Mouse (Mus musculus): ENCODE measurements at regions not wholly inside any gene's neighbourhood (a gene's known extent, or its start where the extent isn't known, plus 50 kb on each side); places are given as distances from the start of the nearest gene placed in this dataset.

DNA sequence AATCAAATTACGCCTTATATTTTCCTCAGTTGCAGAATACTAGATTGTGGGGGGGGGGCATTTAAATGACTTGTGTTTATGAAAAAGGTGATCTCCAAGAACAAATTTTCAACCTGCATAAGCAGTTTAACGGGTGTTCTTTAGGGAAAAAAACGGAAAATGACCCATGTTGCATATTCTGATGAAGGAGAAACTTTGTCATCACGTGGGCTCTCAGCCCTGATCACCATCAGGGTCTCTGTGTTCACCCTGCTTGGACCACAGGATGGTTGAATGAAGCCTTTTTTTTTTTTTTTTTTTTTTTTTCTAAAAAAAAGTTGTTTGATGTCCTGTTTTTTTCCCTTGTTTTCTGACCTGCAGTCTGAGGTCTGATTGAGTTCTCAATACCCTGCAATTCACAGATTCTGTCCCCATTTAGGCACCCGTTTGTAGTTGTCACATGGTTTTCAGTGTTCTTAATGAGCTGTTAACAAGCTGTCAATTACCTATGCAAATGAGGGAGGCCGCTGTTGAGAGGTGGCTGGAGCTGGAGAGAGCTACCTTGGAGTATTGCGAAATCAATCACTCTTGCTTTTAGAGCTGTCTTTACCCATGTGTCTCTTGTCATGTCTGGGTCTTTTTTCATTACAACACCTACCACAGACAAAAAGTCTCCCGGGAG lies 525.7 kb downstream of the Vrk1 start:
- WGBS (ENCODE audit: insufficient replicate concordance): 22% methylated on average over 8 of the region's 8 CpGs

DNA sequence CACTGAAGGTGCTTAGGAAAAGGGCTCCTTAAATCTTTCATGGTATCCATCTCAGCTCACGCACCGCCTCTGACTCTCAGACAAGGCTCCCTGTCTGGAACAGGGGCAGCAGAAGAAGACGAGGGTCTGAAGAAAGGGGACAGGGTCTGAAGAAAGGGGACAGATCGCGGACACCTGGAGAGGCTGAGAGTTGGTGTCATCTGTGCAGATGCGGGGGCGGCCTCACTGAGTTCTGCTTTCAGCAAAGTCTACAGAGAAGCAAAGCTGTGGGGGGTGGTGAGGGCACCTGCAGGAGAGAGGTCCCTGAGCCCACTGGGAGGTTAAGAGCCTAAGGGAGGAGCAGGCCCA lies 526.2 kb downstream of the Vrk1 start:
- H3K4me1 ChIP-seq (ENCODE audit: control insufficient read depth, low read depth, low read length): no peaks in the 10 kb centered on the region
- no peak overlapping the region for H3K4me2 ChIP-seq (ENCODE audit: low read depth, low read length)
- H3K9ac ChIP-seq (ENCODE audit: low read depth, low read length): no peak overlapping the region
- H3K27me3 ChIP-seq (ENCODE audit: control insufficient read depth, insufficient read depth, low read depth, low read length): no peaks in the 10 kb centered on the region
- 7% methylated on average over 7 of the region's 7 CpGs for WGBS (ENCODE audit: insufficient replicate concordance)
- ATAC-seq (ENCODE audit: low read depth): no peak
- H3K36me3 ChIP-seq (ENCODE audit: control insufficient read depth, insufficient read depth): no peaks in the 10 kb centered on the region
- H3K27ac ChIP-seq (ENCODE audit: low read length): no peak overlapping the region
- H3K4me3 ChIP-seq (ENCODE audit: low read depth, low read length): no peak overlapping the region
- H3K9me3 ChIP-seq (replicated peaks; ENCODE audit: control insufficient read depth, low read length): no peaks in the 10 kb centered on the region

More for the DNA sequence above, 525.7 kb downstream of the Vrk1 start:
- H3K4me1 ChIP-seq (ENCODE audit: control insufficient read depth, low read depth, low read length): no peaks in the 10 kb centered on the region
- no peak overlapping the region for H3K9ac ChIP-seq (ENCODE audit: low read depth, low read length)
- no peaks in the 10 kb centered on the region for H3K27me3 ChIP-seq (ENCODE audit: control insufficient read depth, insufficient read depth, low read depth, low read length)
- no peaks in the 10 kb centered on the region for H3K36me3 ChIP-seq (ENCODE audit: control insufficient read depth, insufficient read depth)
- no peak overlapping the region for H3K4me2 ChIP-seq (ENCODE audit: low read depth, low read length)
- H3K9me3 ChIP-seq (replicated peaks; ENCODE audit: control insufficient read depth, low read length): no peaks in the 10 kb centered on the region
- no peak overlapping the region for H3K4me3 ChIP-seq (ENCODE audit: low read depth, low read length)
- H3K27ac ChIP-seq (ENCODE audit: low read length): no peak overlapping the region
- ATAC-seq (ENCODE audit: low read depth): no peak

DNA sequence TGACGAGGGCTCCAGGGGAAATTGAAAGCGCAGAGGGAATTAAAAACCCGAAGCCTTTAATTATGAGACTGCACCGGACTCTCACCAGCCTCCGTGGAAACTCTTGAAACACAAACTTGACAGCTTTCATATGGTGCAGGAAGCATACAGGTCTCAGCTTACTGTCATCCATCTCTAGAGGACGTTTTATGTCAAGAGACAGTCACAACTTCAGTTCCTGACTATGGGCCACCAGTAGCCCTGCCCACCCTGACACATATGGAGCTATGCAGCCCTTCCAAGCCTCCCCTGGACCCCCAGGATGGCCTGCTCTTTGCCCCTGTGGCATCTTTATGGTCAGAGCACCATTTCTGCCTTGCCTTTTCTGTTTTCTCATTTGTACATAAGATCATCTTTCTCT lies 530.0 kb downstream of the Vrk1 start:
- Histone ChIP-seq H3K4me3 (ENCODE audit: low read depth, low read length) (no peak overlapping the region), H3K27ac (ENCODE audit: low read length) (no peak overlapping the region), H3K9me3 (replicated peaks; ENCODE audit: control insufficient read depth, low read length) (no peaks in the 10 kb centered on the region), H3K36me3 (ENCODE audit: control insufficient read depth, insufficient read depth) (no peaks in the 10 kb centered on the region), H3K27me3 (ENCODE audit: control insufficient read depth, insufficient read depth, low read depth, low read length) (no peaks in the 10 kb centered on the region), H3K9ac (ENCODE audit: low read depth, low read length) (no peak overlapping the region), H3K4me2 (ENCODE audit: low read depth, low read length) (no peak overlapping the region), H3K4me1 (ENCODE audit: control insufficient read depth, low read depth, low read length) (no peaks in the 10 kb centered on the region)
- WGBS (ENCODE audit: insufficient replicate concordance): 55% methylated on average over 6 of the region's 6 CpGs
- no peak for ATAC-seq (ENCODE audit: low read depth)

DNA sequence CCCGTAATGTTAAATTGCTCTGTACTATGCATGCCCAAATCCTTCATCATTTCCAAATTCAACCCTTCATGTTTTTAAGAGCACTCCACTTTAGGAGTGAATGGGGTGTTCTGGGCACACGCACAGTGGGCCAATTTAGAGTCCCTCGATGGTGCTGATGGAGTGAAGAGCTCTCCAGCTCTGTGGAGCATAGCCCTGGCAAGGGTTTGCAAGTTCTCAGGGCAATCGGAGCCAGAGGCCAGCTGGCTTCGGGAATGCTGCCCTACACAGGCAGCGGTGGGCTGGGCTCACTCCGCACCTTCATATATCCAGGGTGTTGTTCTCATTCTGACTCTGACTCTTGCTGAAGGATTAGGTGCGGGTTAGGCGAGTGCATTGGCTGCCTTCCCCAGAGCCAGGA lies 549.5 kb downstream of the Vrk1 start:
- 69% methylated on average over 9 of the region's 9 CpGs for WGBS (ENCODE audit: insufficient replicate concordance)
- Histone ChIP-seq H3K4me2 (ENCODE audit: low read depth, low read length) (no peak overlapping the region), H3K4me3 (ENCODE audit: low read depth, low read length) (no peak overlapping the region), H3K36me3 (ENCODE audit: control insufficient read depth, insufficient read depth) (no peaks in the 10 kb centered on the region), H3K9me3 (replicated peaks; ENCODE audit: control insufficient read depth, low read length) (no peaks in the 10 kb centered on the region), H3K4me1 (ENCODE audit: control insufficient read depth, low read depth, low read length) (no peaks in the 10 kb centered on the region), H3K27ac (ENCODE audit: low read length) (no peak overlapping the region), H3K9ac (ENCODE audit: low read depth, low read length) (no peak overlapping the region), H3K27me3 (ENCODE audit: control insufficient read depth, insufficient read depth, low read depth, low read length) (no peaks in the 10 kb centered on the region)
- no peak for ATAC-seq (ENCODE audit: low read depth)

DNA sequence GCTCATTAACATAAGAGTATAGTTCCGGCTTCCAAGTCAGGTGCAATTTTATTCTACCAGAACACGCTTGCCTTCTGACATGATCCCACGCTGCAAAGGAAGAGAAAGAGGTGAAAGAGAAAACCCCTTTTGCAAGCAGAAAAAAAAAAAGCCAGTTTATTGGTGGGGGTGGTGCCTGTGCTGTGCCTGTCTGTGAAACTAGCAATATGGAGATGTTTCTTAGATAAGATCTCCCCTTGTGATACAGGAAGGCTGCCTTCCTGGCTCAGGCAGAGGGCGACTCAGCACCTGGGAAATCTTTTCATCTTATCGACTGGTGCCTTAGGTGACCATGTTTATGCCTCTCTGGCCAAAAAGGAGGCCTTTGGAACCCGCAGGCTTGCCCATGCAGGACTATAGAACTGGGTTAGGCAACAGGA lies 555.2 kb downstream of the Vrk1 start:
- no peaks in the 10 kb centered on the region for H3K36me3 ChIP-seq (ENCODE audit: control insufficient read depth, insufficient read depth)
- H3K27me3 ChIP-seq (ENCODE audit: control insufficient read depth, insufficient read depth, low read depth, low read length): no peaks in the 10 kb centered on the region
- no peak overlapping the region for H3K9ac ChIP-seq (ENCODE audit: low read depth, low read length)
- no peak overlapping the region for H3K4me3 ChIP-seq (ENCODE audit: low read depth, low read length)
- WGBS (ENCODE audit: insufficient replicate concordance): 13% methylated on average over 6 of the region's 6 CpGs
- H3K27ac ChIP-seq (ENCODE audit: low read length): no peak overlapping the region
- H3K4me1 ChIP-seq (ENCODE audit: control insufficient read depth, low read depth, low read length): no peaks in the 10 kb centered on the region
- no peak overlapping the region for H3K4me2 ChIP-seq (ENCODE audit: low read depth, low read length)
- ATAC-seq (ENCODE audit: low read depth): no peak
- no peaks in the 10 kb centered on the region for H3K9me3 ChIP-seq (replicated peaks; ENCODE audit: control insufficient read depth, low read length)

DNA sequence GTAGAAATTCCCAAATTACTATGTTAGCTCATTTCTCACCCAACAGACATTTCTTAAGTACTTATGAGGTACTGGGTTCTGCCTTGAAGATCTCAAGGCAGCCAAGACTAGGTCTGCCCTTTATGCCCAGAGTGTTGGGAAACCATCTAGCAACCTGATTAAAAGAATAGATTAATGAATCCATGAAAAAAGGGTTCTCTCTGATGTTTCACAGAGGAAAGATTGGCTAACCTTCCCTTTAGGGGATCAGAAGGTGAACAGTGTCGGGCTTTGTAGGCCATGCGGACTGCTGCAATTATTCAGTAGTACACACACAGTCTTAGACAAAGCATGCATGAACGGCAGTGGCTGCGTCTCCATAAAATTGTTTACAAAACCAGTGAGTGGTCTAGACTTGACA lies 556.3 kb downstream of the Vrk1 start:
- Histone ChIP-seq H3K4me1 (ENCODE audit: control insufficient read depth, low read depth, low read length) (no peaks in the 10 kb centered on the region), H3K27me3 (ENCODE audit: control insufficient read depth, insufficient read depth, low read depth, low read length) (no peaks in the 10 kb centered on the region), H3K27ac (ENCODE audit: low read length) (no peak overlapping the region), H3K4me3 (ENCODE audit: low read depth, low read length) (no peak overlapping the region), H3K9ac (ENCODE audit: low read depth, low read length) (no peak overlapping the region), H3K36me3 (ENCODE audit: control insufficient read depth, insufficient read depth) (no peaks in the 10 kb centered on the region), H3K4me2 (ENCODE audit: low read depth, low read length) (no peak overlapping the region), H3K9me3 (replicated peaks; ENCODE audit: control insufficient read depth, low read length) (no peaks in the 10 kb centered on the region)
- WGBS (ENCODE audit: insufficient replicate concordance): 64% methylated on average over 4 of the region's 4 CpGs
- no peak for ATAC-seq (ENCODE audit: low read depth)

DNA sequence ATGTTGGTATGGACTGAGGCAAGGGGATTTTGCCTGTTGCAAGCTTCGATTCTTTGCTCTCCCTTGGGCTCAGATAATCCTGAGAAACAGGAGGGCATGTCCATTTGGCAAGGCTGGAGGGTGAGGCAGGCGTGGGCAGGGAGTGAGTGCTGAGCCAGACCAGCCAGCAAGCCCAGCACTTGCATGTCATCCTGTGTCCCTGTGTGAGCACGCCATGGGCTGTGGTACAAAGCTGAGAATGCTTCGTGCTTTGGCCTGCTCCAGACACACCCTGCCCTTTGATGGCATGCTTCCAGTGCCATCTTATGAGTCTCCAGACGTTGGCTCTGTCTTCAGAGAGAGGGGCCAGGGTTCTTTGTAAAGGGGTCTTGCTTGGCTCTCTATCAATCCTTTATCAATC lies 557.1 kb downstream of the Vrk1 start:
- Histone ChIP-seq H3K9ac (ENCODE audit: low read depth, low read length) (no peak overlapping the region), H3K4me3 (ENCODE audit: low read depth, low read length) (no peak overlapping the region), H3K27ac (ENCODE audit: low read length) (no peak overlapping the region), H3K4me1 (ENCODE audit: control insufficient read depth, low read depth, low read length) (no peaks in the 10 kb centered on the region), H3K27me3 (ENCODE audit: control insufficient read depth, insufficient read depth, low read depth, low read length) (no peaks in the 10 kb centered on the region), H3K36me3 (ENCODE audit: control insufficient read depth, insufficient read depth) (no peaks in the 10 kb centered on the region), H3K4me2 (ENCODE audit: low read depth, low read length) (no peak overlapping the region), H3K9me3 (replicated peaks; ENCODE audit: control insufficient read depth, low read length) (no peaks in the 10 kb centered on the region)
- WGBS (ENCODE audit: insufficient replicate concordance): 64% methylated on average over 5 of the region's 5 CpGs
- ATAC-seq (ENCODE audit: low read depth): no peak

DNA sequence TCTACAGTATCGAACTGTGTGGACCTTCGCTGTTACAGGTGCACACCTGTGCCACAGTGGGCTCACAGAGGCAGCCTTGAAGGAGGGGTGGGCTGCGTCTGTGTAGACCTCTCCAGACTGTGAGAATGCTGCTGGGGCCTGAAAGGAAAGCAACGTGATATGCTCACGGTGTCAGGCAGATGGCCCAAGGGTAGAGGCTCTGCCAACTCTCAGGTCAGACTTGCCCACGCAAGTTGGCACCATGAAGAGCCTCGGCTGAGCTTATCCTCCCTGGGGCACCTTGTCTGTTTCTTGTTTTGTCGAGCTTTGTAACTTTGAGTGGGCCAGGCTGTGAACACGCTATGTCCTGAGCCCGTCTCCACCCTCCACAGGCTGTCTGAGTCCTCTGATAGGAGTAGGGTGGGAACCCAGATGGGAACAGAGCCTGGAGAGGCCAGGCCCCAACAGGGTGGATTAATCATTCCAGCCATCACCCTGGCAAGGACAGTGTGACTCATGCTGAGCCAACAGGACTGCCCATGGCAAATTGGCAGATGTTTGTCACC lies 558.6 kb downstream of the Vrk1 start:
- H3K27me3 ChIP-seq (ENCODE audit: control insufficient read depth, insufficient read depth, low read depth, low read length): no peaks in the 10 kb centered on the region
- no peaks in the 10 kb centered on the region for H3K36me3 ChIP-seq (ENCODE audit: control insufficient read depth, insufficient read depth)
- H3K4me1 ChIP-seq (ENCODE audit: control insufficient read depth, low read depth, low read length): no peaks in the 10 kb centered on the region
- no peak overlapping the region for H3K9ac ChIP-seq (ENCODE audit: low read depth, low read length)
- no peak overlapping the region for H3K27ac ChIP-seq (ENCODE audit: low read length)
- H3K4me3 ChIP-seq (ENCODE audit: low read depth, low read length): no peak overlapping the region
- no peaks in the 10 kb centered on the region for H3K9me3 ChIP-seq (replicated peaks; ENCODE audit: control insufficient read depth, low read length)
- ATAC-seq (ENCODE audit: low read depth): no peak
- WGBS (ENCODE audit: insufficient replicate concordance): 70% methylated on average over 10 of the region's 10 CpGs
- no peak overlapping the region for H3K4me2 ChIP-seq (ENCODE audit: low read depth, low read length)

DNA sequence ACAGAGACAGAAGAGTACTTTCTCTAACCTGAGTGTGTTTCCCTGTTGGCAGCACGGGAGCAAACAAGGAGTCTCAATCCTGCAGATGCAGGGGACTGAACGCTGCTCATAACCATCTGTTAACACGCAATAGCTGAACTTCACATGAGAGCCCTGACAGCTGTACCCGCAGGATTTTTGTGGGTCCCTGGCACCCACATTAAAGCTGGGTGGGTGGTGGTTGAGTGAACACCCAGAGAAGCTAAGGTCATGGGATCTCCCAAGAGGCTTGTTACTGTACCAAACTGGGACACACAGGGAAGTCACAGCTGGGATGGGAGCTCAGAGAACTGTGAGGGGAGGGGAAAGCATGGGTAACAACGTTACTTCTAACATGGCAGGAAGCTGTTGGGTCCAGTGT lies 562.9 kb downstream of the Vrk1 start:
- Histone ChIP-seq H3K4me3 (ENCODE audit: low read depth, low read length) (no peak overlapping the region), H3K9me3 (replicated peaks; ENCODE audit: control insufficient read depth, low read length) (no peaks in the 10 kb centered on the region), H3K9ac (ENCODE audit: low read depth, low read length) (no peak overlapping the region), H3K4me1 (ENCODE audit: control insufficient read depth, low read depth, low read length) (no peaks in the 10 kb centered on the region), H3K27me3 (ENCODE audit: control insufficient read depth, insufficient read depth, low read depth, low read length) (no peaks in the 10 kb centered on the region), H3K36me3 (ENCODE audit: control insufficient read depth, insufficient read depth) (no peaks in the 10 kb centered on the region), H3K27ac (ENCODE audit: low read length) (no peak overlapping the region), H3K4me2 (ENCODE audit: low read depth, low read length) (no peak overlapping the region)
- 60% methylated on average over 5 of the region's 5 CpGs for WGBS (ENCODE audit: insufficient replicate concordance)
- ATAC-seq (ENCODE audit: low read depth): no peak

Data from liver, embryonic 16.5 days (tissue).